Mouse (Mus musculus): ENCODE results near the gene Ccdc180. TPM values are rescaled to one million over a fixed set of nuclear protein-coding genes. Genes with fewer than 3 reads are reported as not detected.

The Ccdc180 gene
- total RNA-seq (2023; ENCODE audit: inconsistent age): 0.22 to 0.72 TPM (median 0.48 TPM) in 4 replicates

DNA sequence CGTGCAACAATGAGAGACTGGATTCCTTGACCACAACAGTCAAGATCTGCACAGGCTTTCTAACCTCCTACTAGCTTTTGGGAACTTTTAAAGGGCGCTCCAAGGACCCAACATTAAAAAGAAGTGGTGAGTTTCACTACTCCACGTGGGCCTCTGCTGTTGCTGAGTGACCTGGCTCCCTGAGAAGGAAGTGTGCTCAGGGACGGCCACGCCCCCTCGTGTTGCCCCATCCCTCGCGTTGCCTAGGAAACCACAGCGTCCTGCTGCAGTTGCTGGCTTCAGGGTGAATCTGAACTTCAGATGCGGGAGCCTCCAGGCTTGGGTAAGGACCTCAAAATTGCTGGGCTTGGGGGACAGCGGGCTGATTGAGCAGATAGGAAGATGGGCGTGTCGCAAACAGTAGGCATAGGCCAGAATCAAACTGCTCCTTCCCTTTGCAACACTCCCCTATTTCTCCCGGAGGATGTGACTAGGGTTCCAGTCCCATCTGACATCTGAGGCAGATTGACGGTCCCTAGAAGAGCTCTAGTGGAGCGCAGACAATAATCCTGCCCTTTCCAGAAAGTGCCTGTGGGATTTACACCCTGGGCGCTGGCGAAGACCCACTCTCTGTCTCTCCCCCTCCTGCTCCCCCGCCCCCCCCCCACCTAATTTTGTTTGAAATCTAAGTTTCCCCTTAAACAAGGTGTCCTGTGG lies at the start of gene Ccdc180:
Gene Ccdc180 (plus strand): TSS at position 238 of the 696 bp plus-strand sequence.

DNA sequence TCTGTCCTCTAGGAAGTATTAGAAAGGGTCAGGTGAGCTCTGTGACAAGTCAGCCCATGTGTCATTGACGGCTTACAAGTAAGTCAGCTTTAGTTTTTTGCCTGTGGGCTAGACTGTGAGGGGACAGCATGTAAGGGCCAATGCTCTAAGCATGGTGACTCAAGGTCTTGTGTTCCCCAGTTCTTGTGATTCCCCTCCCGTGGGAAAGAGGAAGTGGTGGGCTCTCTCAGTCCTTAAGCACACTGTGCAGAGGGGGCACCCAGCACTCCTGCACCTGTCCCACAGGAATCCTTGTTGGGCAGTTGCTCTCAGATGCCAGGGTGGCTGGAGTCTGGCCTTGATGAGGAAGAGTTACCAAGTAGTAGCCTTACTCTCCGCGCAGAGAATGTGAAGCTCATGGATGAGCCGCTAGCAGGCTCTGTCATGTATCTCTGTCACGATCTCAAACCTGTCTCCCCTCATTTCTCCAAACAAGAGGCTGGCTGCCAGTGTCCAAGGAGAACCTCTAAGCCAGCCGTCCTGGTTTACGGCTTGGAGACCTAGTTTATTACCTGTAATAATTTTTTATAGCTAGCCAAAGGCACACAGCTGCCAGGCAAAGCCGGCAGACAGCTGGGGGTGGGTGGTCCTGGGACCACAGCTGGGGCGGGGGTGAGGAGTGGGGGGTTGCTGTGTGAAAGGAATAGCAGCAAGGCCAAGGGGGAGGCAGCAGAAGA lies 41.8 kb upstream of the Ccdc180 start, which contains the start of gene Stra6l:
Gene Stra6l (plus strand): TSS at position 556 of the 716 bp plus-strand sequence.

GRCm38 (mm10) chr4:45964771-45965439 lies 74.8 kb downstream of the Ccdc180 start, which contains the start of gene Tdrd7:
Tdrd7 (plus strand) TSS chr4:45965334.

Other genes with a start within 250 kb of the Ccdc180 start
- gene Aldh1b1, start 91.3 kb upstream of the Ccdc180 start, total RNA-seq (2023; ENCODE audit: inconsistent age): 3.8 to 10.1 TPM (median 6.9 TPM) in 4 replicates
- gene Igfbpl1, start 63.4 kb upstream of the Ccdc180 start, total RNA-seq (2023; ENCODE audit: inconsistent age): not detected in 4 replicates
- not detected in 4 replicates for gene Stra6l, start 41.6 kb upstream of the Ccdc180 start, total RNA-seq (2023; ENCODE audit: inconsistent age)
- gene Tdrd7, start 75.0 kb downstream of the Ccdc180 start, total RNA-seq (2023; ENCODE audit: inconsistent age): 14.9 to 19.8 TPM (median 16.8 TPM) in 4 replicates
- gene Tmod1, start 148.6 kb downstream of the Ccdc180 start, total RNA-seq (2023; ENCODE audit: inconsistent age): 0.16 TPM in 1 of 4 replicates, not detected in the others
- gene Ncbp1, start 248.3 kb downstream of the Ccdc180 start, total RNA-seq (2023; ENCODE audit: inconsistent age): 43.6 to 52.6 TPM (median 50.6 TPM) in 4 replicates
- 27.8 to 35.9 TPM (median 30.3 TPM) in 4 replicates for gene Tstd2, start 248.4 kb downstream of the Ccdc180 start, total RNA-seq (2023; ENCODE audit: inconsistent age)

Data from B cell, adult (primary cell).